Mouse (Mus musculus): ENCODE results near the gene Shq1.

Gene Shq1

DNA sequence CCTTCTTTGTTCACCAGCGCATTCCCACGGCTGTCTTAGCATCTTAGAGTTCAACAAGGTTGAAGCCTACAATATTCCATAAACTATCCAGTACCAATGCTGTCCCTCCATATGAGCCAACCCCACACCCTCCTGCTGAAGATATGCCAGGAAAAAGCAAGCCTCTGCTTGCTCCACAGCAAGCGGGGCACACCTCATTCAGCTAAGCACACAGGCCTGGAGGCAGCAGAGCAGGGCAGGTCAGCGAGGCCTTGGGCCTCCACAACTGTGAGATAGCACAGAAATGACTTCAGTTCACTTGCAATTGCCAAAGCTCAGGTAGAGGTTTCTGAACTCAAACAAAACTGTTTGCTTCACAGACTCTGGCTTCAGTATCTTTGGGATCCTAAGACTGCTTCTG, 64.2 kb downstream of the Shq1 start:
- no peak for DNase-seq (ENCODE audit: low read depth, low spot score)

DNA sequence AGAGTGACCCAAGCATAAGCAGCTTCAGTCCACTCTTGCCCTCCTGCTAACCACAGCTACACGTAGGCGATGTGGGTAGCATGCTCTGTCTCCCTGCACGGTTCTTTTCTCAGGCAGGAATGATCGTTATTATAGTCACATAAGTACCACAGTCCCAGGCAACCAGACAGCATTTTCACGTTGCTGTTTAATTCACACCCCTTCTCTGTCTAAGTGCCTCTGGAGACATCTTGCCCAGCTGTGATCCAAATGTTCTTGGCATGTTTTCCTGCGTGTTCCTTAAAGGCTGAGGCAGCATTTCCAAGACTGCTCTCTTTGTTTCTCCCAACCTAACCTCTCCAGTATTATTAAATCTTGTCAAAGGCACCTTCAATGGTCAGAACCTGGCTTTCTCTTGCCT, 67.3 kb downstream of the Shq1 start:
- DNase-seq (ENCODE audit: low read depth, low spot score) = no peak

GRCm38 (mm10) chr6:100601634-100602033, 69.3 kb downstream of the Shq1 start:
- DNase-seq (ENCODE audit: low read depth, low spot score) = peak; percentile 81

DNA sequence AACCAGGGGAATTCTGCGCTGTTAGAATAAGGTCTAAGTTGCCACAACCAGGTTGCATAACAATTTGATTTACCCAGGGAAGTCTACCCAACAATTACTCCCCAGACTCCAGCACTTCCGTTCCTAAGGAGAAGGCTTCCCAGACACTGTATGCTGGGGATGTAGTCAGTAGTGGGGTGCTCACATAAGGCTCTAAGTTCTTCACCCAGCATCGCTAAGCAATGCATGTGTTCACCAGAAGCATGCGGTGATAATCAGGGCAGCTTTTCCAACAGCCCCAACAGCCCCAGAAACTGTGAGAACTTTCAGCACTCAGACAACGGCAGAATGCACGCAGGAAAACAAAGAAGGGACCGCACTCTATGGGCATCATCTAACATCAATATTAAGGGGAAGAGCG, 77.1 kb downstream of the Shq1 start:
- no peak for DNase-seq (ENCODE audit: low read depth, low spot score)

- DNase-seq (ENCODE audit: low read depth, low spot score) = peak; percentile 37
These were observed 78.0 kb downstream of the Shq1 start for GRCm38 (mm10) chr6:100592991-100593390.

- no peak for DNase-seq (ENCODE audit: low read depth, low spot score)
These were observed 80.4 kb downstream of the Shq1 start for GRCm38 (mm10) chr6:100590602-100591001.

DNA sequence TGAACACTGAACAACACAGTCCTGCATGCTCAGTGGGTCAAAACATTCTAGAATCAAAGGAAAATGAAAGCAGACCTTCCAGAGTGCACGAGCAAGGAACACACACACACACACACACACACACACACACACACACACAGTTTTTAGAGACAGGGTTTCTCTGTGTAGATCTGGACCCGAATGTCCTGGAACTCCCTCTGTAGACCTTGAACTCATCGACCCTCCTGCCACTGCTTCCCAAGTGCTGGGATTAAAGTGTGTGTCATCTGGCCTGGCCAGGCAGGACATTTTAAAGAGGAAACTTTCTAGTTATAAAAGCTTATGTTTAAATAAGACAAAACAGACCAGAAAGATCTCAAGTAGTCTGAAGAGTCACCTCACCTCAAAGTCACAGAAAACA, 82.1 kb downstream of the Shq1 start:
- no peak for DNase-seq (ENCODE audit: low read depth, low spot score)

GRCm38 (mm10) chr6:100586758-100587157, 84.2 kb downstream of the Shq1 start:
- no peak for DNase-seq (ENCODE audit: low read depth, low spot score)

DNA sequence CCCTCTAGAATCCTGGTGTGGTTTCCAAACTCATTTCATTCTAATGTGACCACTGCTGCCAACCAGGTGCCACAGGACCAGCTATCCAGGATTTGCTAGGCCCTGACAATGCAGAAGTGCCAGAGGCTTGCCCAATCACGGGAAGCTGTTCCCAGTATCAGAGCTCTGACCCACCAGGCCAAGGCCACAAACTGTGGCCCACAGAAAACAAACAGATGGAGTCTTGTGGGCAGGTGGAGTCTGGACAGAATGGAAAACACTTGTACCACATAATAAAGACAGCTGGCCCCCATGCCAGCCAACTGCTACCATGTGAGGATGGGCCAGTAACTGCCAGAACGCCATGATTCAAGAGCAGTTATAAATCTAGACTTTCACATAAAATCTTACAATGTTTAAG, 89.0 kb downstream of the Shq1 start:
- no peak for DNase-seq (ENCODE audit: low read depth, low spot score)

DNA sequence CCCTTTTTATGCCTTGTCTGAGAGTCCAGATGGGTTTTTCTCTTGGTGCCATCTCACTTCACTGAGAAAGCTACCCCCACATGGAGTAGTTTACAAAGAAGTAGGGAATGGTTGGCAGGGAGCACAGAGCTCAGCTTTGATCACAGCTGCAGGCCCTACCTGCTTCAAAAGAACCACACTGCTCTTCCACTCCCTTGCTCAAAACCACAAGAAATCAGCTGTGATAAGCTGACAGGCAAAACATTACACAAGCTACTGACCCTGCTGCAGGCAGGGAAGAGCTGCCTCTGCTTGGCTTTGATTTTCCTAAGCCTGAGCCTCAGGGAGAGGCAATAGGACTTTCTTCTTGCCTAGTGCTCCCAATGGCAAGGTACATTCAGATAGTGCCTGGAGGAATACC, 89.9 kb downstream of the Shq1 start:
- no peak for DNase-seq (ENCODE audit: low read depth, low spot score)

DNA sequence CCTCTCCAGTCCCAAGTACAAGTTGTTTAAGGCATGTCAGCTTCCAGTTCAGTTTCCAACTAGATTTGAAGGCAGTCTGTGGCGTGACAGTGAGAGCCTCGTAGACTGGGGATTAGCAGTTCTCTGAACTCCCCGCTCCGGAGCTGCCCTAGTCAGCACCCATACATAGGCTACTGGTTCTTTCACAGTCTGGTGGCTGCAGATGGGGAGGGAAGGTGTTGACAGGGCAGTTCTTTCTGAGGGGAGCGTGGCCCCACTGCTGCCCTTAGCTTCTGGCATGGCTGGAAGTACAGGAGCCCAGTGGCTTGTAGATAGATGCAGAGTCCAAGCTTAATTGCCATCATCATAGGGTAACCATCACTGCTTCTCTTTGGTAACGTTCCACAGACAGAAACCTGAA, 93.4 kb downstream of the Shq1 start:
- no peak for DNase-seq (ENCODE audit: low read depth, low spot score)

DNA sequence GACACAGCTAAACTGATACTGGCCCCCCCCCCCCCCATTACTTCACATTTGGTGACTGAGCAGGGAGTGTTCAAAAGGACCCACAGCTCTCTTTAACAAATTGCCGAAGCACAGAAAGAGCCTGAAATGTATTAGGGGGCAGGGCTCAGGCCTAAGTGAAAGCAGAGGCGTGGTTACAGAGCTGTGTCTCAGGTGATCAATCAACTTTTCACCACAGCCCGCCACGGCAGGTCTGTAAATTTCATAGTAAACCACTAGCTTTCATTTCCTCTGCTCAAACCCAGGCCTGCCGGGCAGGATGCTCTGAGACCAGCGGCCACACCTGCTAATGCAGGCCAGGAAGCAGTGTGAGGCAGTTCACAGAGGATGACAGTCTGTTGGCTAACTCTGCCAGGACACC, 94.8 kb downstream of the Shq1 start:
- DNase-seq (ENCODE audit: low read depth, low spot score) = no peak

DNA sequence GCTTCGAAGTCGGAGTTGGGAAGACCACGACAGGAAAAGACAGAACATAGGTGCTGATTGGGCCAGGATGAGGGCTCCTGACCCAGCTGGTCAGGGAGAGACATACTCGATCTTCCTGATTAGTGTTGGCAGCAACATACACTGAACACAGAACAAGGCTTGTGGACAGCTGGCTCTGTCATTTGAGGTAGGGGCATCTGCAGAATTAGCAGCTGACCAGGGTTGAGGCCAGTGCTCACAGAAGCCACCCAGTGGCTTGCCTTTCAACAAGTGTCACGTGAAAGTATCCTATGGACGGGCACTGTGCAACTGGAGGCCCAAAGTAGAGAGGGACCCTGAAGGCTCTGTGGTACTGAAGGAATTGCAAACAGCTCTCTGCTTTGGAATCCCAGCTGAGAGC, 104.2 kb downstream of the Shq1 start:
- no peak for DNase-seq (ENCODE audit: low read depth, low spot score)

DNA sequence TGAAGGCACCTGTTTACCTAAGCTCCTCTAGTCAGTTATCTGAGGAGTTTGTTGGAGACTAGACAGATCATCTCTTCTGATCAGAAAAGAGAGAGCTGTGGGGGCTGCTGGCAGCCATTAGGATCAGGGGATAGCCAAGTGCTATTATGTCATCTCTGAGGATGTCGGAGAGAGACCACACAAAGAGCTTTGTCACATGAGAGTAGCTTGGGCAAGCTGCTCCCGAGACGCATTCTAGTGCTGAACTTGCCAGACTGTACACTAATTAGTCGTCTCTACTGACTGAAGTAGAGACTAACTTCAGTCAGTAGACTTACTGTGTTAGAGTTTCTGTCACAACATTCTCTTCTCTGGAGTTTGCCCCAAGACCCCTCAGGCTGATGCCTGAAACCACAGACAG, 106.4 kb downstream of the Shq1 start:
- no peak for DNase-seq (ENCODE audit: low read depth, low spot score)

- DNase-seq (ENCODE audit: low read depth, low spot score) = no peak
These were observed 107.2 kb downstream of the Shq1 start for GRCm38 (mm10) chr6:100563552-100564341.

DNA sequence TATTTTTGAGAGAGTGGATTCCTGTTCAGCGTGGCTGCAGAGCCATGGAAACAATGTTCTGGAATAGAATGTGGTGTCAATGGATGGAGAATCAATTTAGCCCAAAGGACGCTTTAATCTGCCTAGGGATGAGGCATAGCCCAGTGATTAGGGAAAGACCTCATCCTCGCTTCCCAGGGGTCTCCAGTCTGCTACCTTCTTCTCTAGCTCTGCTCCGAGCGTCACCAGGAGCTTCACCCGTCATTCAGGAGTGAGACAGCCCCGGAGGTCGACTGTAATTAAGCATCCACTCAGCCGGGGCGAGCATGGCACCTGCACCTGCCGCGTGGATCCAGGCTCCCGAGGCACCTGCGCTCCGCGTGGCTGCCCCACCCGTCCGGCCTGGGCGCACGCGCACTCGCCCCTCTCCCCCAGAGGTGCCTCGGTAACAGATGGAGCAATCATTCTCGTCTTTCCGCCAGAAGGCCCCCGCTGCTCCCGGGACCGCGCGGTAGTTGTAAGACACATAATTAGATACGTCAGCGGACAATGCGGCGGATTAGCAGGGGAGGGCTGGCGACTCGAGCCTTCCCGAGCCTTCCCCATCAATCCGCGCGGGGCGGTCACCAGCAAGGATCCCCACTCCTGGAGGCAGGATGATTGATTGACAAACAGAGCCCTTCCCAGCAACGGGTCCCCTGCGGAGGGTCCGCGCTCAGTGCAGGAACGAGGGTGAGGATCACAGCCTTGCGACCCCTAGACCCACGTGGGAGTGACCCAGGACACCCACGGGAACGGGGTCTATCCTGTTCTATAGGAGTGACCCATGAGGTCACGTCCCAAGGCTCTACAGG, 108.0 kb downstream of the Shq1 start:
- no peak for DNase-seq (ENCODE audit: low read depth, low spot score)

DNA sequence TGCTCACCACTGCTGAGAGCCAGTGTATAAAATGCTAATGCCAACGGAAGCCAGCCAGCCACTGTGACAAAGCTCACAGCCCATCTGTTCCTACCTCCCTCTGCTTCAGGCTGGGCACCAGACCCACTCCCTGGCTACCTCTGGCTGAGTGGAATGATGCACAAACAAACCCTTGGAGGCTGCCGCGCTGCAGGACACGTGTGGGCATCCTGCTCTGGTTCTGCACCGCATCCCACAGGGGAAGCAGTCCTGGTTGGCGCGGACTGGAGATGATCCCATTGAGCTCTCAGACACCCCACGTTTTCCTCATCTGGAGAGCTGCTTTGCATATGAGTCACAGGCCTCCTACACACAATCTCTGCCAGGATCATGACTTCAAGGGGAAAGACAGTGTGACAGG, 112.9 kb downstream of the Shq1 start:
- DNase-seq (ENCODE audit: low read depth, low spot score) = peak; percentile 93

DNA sequence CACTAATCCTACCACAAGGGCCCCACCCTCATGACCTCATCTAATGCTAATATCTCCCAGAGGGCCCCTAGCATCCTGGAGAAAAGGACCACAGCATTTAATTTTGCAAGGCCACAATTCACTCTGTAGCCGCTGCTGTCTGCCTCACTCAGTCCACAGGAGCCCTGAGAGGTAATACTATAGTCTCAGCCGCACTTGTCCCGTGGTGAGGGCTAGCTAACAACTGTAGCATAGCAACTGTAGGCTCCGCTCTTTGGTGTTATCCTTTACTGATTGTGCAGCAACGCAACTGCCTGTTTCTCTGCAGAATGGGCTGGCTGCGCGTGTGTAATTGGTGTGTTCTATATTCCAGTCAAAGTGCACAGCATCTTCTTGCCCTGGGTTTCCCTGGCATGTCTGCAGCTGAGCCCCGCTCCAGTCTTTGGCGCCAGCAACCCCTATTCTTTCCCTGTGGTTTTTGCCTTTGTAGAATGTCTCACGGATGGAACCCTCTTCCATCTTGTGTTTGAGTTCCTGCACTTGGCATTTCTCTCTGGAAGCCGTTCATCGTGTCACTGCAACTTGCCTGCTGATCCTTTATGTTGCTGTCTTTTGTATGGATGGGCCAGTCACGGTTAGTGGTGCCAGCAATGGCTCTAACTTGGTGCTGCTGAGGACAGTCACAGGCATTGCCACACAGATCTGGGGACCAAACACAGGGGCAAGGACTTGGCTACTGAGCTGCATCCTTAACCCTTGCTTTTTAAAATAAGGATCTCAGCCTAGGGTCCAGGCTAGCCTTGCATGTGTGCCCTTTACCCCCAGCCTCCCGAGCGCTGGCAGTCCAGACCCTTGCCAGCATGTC, 128.6 kb downstream of the Shq1 start:
- DNase-seq (ENCODE audit: low read depth, low spot score) = no peak

GRCm38 (mm10) chr6:100539698-100540097, 131.3 kb downstream of the Shq1 start:
- peak; percentile 21 for DNase-seq (ENCODE audit: low read depth, low spot score)

DNA sequence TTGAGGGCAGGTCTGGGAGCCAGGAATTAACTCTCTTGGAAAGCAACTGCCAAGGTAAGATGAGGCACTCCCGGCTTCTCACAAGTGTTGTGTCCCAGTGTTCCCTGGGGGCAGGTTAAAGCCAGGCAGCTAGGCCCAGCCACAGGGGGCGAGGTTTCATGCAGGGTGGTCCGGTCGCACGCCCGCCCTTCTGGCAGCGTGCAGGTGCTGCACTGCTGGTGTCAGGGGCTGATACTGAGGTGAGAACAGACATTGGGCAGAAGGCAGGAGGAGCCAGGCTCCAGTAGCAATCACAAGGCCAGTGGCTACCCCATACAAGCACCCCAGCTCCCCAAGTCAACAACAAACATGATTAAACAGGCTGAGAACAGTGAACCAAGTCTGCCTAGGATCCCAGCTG, 132.4 kb downstream of the Shq1 start:
- no peak for DNase-seq (ENCODE audit: low read depth, low spot score)

DNA sequence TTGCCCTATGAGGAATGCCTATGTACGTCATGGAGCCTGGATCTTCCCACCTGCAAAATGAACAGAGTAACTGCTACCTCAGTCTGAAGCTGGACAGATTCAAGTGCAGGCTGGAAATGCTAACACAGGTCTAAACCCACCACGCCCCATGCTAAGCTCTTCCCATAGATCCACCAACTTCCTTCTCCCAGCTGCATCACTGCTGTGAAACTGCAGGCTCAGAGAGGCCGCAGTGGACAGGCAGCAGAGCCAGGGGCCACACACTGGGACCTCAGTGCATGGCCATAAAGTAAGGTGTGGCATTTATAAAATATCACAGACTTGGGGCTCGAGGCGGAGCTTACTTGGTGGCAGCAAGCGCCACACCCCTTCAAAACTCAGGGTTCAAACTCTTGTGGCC, 133.0 kb downstream of the Shq1 start:
- DNase-seq (ENCODE audit: low read depth, low spot score) = no peak

DNA sequence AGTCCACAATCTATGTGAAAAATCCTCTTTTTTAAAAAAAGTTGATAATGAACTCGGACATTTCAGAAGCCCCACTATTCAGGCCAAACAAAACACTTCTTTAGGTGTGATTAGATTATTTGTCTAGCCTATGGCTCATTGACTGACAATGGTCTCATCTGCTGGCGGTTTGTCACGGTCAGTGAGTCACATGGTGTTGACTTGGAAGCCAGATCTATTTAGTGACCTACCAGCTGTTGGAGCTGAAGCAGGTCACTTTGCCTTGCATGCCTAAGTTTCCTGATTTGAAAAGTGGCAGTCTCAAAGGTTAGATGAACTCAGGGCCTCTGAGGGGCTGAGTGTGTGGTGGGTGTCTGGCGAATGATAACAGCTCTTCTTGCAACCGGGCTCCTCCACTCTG, 133.9 kb downstream of the Shq1 start:
- DNase-seq (ENCODE audit: low read depth, low spot score) = peak; percentile 48
